Mouse (Mus musculus): ENCODE measurements around the gene Naa16. TPM values are rescaled to one million over a fixed set of nuclear protein-coding genes. Genes with fewer than 3 reads are reported as not detected.
A peak's percentile ranks its signal among the peaks of the same experiment; 100 is the strongest.
"Not testable (repeated sequence)": the region's sequence is repeated elsewhere in the genome, so short reads cannot be mapped to it uniquely, and the experiment has no call there.

The Naa16 gene
- 24.1 and 25.4 TPM in 2 replicates for polyA plus RNA-seq (2012; ENCODE audit: insufficient read depth, insufficient read length, missing spikeins)

GRCm38 (mm10) chr14:79390265-79390926 is at the start of gene Naa16:
Naa16 (minus strand) TSS chr14:79390778.
- Histone ChIP-seq H3K4me3 (ENCODE audit: insufficient read depth, low read length) (peak within 1 kb of the TSS; percentile 100), H3K27ac (ENCODE audit: insufficient read depth, low read depth, low read length) (peak within 1 kb of the TSS; percentile 92), H3K4me1 (ENCODE audit: control insufficient read depth, insufficient read depth, low read length) (peaks cover 14% of the 10 kb centered on the region)
- TF ChIP-seq POLR2A (IDR thresholded peaks at IDR 0.05; ENCODE audit: borderline replicate concordance, low read depth, low read length) (peak; percentile 64; the same call in 1 of the 2 replicates), CTCF (IDR thresholded peaks at IDR 0.05; ENCODE audit: low read depth, low read length) (0 out of 2 replicates have a peak, but pooled peaks have one; percentile 15)

- Histone ChIP-seq H3K27ac (ENCODE audit: insufficient read depth, low read depth, low read length) (no peak overlapping the region), H3K4me1 (ENCODE audit: control insufficient read depth, insufficient read depth, low read length) (no peaks in the 10 kb centered on the region; the same call in 1 of the 2 replicates), H3K4me3 (ENCODE audit: insufficient read depth, low read length) (no peak overlapping the region)
- TF ChIP-seq POLR2A (IDR thresholded peaks at IDR 0.05; ENCODE audit: borderline replicate concordance, low read depth, low read length) = no peak
- no peak for TF ChIP-seq CTCF (IDR thresholded peaks at IDR 0.05; ENCODE audit: low read depth, low read length)
Measured at GRCm38 (mm10) chr14:79434068-79434467, 43.5 kb upstream of the Naa16 start.

- H3K27ac ChIP-seq (ENCODE audit: insufficient read depth, low read depth, low read length) = peak overlapping the region; percentile 73
- not testable (repeated sequence) for H3K4me1 ChIP-seq (ENCODE audit: control insufficient read depth, insufficient read depth, low read length)
- peak overlapping the region; percentile 56 for H3K4me3 ChIP-seq (ENCODE audit: insufficient read depth, low read length)
Measured at GRCm38 (mm10) chr14:79426730-79427365, 36.3 kb upstream of the Naa16 start.

GRCm38 (mm10) chr14:79425979-79426729 is 35.6 kb upstream of the Naa16 start, which contains the start of gene Kbtbd7:
Kbtbd7 (plus strand) TSS chr14:79426511.
- peak within 1 kb of the TSS; percentile 73 for H3K27ac ChIP-seq (ENCODE audit: insufficient read depth, low read depth, low read length)
- peaks cover 12% of the 10 kb centered on the region for H3K4me1 ChIP-seq (ENCODE audit: control insufficient read depth, insufficient read depth, low read length)
- no peak for TF ChIP-seq CTCF (IDR thresholded peaks at IDR 0.05; ENCODE audit: low read depth, low read length)
- TF ChIP-seq POLR2A (IDR thresholded peaks at IDR 0.05; ENCODE audit: borderline replicate concordance, low read depth, low read length) = no peak
- peak within 1 kb of the TSS; percentile 56 for H3K4me3 ChIP-seq (ENCODE audit: insufficient read depth, low read length)

- H3K4me1 ChIP-seq (ENCODE audit: control insufficient read depth, insufficient read depth, low read length) = peaks cover 18% of the 10 kb centered on the region
- TF ChIP-seq CTCF (IDR thresholded peaks at IDR 0.05; ENCODE audit: low read depth, low read length) (no peak), POLR2A (IDR thresholded peaks at IDR 0.05; ENCODE audit: borderline replicate concordance, low read depth, low read length) (no peak)
- H3K27ac ChIP-seq (ENCODE audit: insufficient read depth, low read depth, low read length) = no peak overlapping the region
- H3K4me3 ChIP-seq (ENCODE audit: insufficient read depth, low read length) = no peak overlapping the region
Measured at GRCm38 (mm10) chr14:79420083-79420685, 29.6 kb upstream of the Naa16 start.

- TF ChIP-seq CTCF (IDR thresholded peaks at IDR 0.05; ENCODE audit: low read depth, low read length) (no peak), POLR2A (IDR thresholded peaks at IDR 0.05; ENCODE audit: borderline replicate concordance, low read depth, low read length) (no peak)
- Histone ChIP-seq H3K27ac (ENCODE audit: insufficient read depth, low read depth, low read length) (no peak overlapping the region), H3K4me3 (ENCODE audit: insufficient read depth, low read length) (no peak overlapping the region), H3K4me1 (ENCODE audit: control insufficient read depth, insufficient read depth, low read length) (no peaks in the 10 kb centered on the region)
Measured at GRCm38 (mm10) chr14:79413121-79413520, 22.5 kb upstream of the Naa16 start.

GRCm38 (mm10) chr14:79410662-79411061 is 20.1 kb upstream of the Naa16 start:
- TF ChIP-seq CTCF (IDR thresholded peaks at IDR 0.05; ENCODE audit: low read depth, low read length) (no peak), POLR2A (IDR thresholded peaks at IDR 0.05; ENCODE audit: borderline replicate concordance, low read depth, low read length) (no peak)
- no peak overlapping the region for H3K4me3 ChIP-seq (ENCODE audit: insufficient read depth, low read length)
- no peak overlapping the region for H3K27ac ChIP-seq (ENCODE audit: insufficient read depth, low read depth, low read length)
- H3K4me1 ChIP-seq (ENCODE audit: control insufficient read depth, insufficient read depth, low read length) = no peaks in the 10 kb centered on the region

- H3K4me3 ChIP-seq (ENCODE audit: insufficient read depth, low read length) = no peak overlapping the region
- no peaks in the 10 kb centered on the region for H3K4me1 ChIP-seq (ENCODE audit: control insufficient read depth, insufficient read depth, low read length)
- H3K27ac ChIP-seq (ENCODE audit: insufficient read depth, low read depth, low read length) = no peak overlapping the region
- no peak for TF ChIP-seq POLR2A (IDR thresholded peaks at IDR 0.05; ENCODE audit: borderline replicate concordance, low read depth, low read length)
Measured at GRCm38 (mm10) chr14:79409278-79409830, 18.8 kb upstream of the Naa16 start.

GRCm38 (mm10) chr14:79407641-79408040 is 17.1 kb upstream of the Naa16 start:
- TF ChIP-seq CTCF (IDR thresholded peaks at IDR 0.05; ENCODE audit: low read depth, low read length) (no peak), POLR2A (IDR thresholded peaks at IDR 0.05; ENCODE audit: borderline replicate concordance, low read depth, low read length) (no peak)
- H3K4me3 ChIP-seq (ENCODE audit: insufficient read depth, low read length) = no peak overlapping the region
- no peak overlapping the region for H3K27ac ChIP-seq (ENCODE audit: insufficient read depth, low read depth, low read length)
- H3K4me1 ChIP-seq (ENCODE audit: control insufficient read depth, insufficient read depth, low read length) = no peaks in the 10 kb centered on the region

Data from bone marrow macrophage, adult 2 months (primary cell).